Mouse (Mus musculus) liver, postnatal 0 days (tissue): ENCODE data around the gene Inafm2. TPM values are rescaled to one million over a fixed set of nuclear protein-coding genes. Genes with fewer than 3 reads are reported as not detected.

ENCODE experiments used
- ATAC-seq: fragments of 200-750 bp; cut with Nextera tagmentation; 2 replicates; pipeline ENCODE4 v1.8.0; 2017; ENCODE audit warnings: mild to moderate bottlenecking, moderate library complexity
- DNase-seq: peaks from one replicate; pipeline ENCODE4 v3.0.0-alpha.2; 2016
- H3K27ac ChIP-seq: fragments of 300-500 bp; sonication (generic); 2 replicates; pipeline ENCODE4 v1.5.1; 2014; ENCODE audit warnings: antibody characterized with exemption, moderate library complexity, mild to moderate bottlenecking, low read depth
- H3K27me3 ChIP-seq: fragments of 300-500 bp; sonication (generic); 2 replicates; pipeline ENCODE4 v1.6.1; 2014; ENCODE audit warnings: low read length, control low read depth, mixed read lengths; ENCODE audit not compliant: insufficient read depth
- H3K36me3 ChIP-seq: fragments of 300-500 bp; sonication (generic); replicated peaks from 2 replicates; pipeline ENCODE4 v1.6.1; 2014; ENCODE audit warnings: mild to moderate bottlenecking, control low read depth, low read length, moderate library complexity, mixed read lengths; ENCODE audit not compliant: insufficient read depth
- H3K4me1 ChIP-seq: fragments of 300-500 bp; sonication (generic); 2 replicates; pipeline ENCODE4 v1.6.1; 2014; ENCODE audit warnings: antibody characterized with exemption, mild to moderate bottlenecking, control low read depth; ENCODE audit not compliant: insufficient read depth
- H3K4me2 ChIP-seq: fragments of 300-500 bp; sonication (generic); 2 replicates; pipeline ENCODE4 v1.6.1; 2014; ENCODE audit warnings: low read depth, mild to moderate bottlenecking, low read length, moderate library complexity, mixed read lengths
- H3K4me3 ChIP-seq: fragments of 300-500 bp; sonication (generic); 2 replicates; pipeline ENCODE4 v1.5.1; 2014; ENCODE audit warnings: low read depth, low read length
- H3K9ac ChIP-seq: fragments of 300-500 bp; sonication (generic); replicated peaks from 2 replicates; pipeline ENCODE4 v1.6.1; 2014; ENCODE audit warnings: mild to moderate bottlenecking, moderate library complexity
- H3K9me3 ChIP-seq: fragments of 300-500 bp; sonication (generic); 2 replicates; pipeline ENCODE4 v1.6.1; 2016; ENCODE audit warnings: mild to moderate bottlenecking, control low read depth, low read length, mixed read lengths
- CTCF ChIP-seq: sonication (generic); IDR thresholded peaks from 2 replicates; pipeline ENCODE4 v1.5.1; 2016; ENCODE audit warnings: antibody characterized with exemption, low read depth
- EP300 ChIP-seq: IDR thresholded peaks from 2 replicates; pipeline ENCODE4 v1.6.1; 2016; ENCODE audit warnings: antibody characterized with exemption, low read depth, mild to moderate bottlenecking
- WGBS: fragments of 180-500 bp; shearing (Covaris S2); extraction: QIAGEN DNeasy Blood & Tissue Kit; methylation state at CpG from one replicate; pipeline ENCODE4 v1.1.7; 2014; ENCODE audit not compliant: insufficient replicate concordance; 5-methylcytosine and 5-hydroxymethylcytosine counted together
- polyA plus RNA-seq: library from polyadenylated mRNA; unstranded; fragments of >200 nt; fragmentation: Nextera tagmentation; extraction: Ambion mirVana; gene quantifications from 2 replicates; pipeline ENCODE4 v1.2.1, GENCODE M21; 2015

Gene Inafm2
- polyA plus RNA-seq, 1 experiment from 2014 or later = 14.7 TPM

DNA sequence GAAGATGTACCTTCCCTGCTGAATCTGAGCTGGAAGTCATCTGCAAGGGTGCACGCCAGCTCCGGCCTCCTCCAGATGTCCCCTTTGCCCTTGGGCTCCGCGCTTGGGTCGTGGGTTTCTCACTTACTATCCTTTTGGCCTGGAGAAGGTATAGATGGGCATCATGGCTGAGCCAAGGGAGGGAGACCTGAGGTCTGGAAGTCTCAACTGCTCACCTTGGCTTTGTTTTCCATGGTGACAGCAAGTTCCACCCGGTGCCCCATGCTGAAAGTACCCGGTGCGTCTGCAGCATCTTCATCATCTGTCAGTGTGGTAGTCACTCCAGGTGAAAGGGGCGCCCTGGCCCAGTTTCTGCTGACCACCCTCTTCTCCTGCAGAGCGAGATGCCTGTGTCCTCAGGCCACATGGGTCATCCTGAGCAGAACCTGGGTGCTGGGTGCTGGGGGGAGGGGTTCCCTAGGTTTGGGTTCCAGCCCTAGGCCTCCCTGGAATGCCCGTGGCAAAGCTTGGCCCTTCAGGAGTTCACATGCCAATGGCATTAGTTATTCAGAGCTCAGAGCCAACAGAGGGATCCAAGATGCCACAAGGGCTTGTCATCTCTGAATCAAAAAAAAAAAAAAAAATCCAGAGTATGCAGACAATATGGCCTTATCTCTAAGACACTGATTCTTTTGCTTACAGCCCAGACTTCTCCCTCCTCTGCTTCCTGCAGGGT, 14.9 kb downstream of the Inafm2 start:
- peaks cover 37% of the 10 kb centered on the region for H3K4me1 ChIP-seq
- no peak for TF ChIP-seq CTCF
- no peak for TF ChIP-seq EP300
- no peak for ATAC-seq
- no peak overlapping the region for H3K27ac ChIP-seq
- 0 out of 2 replicates have a peak overlapping the region, but pooled peaks have one; percentile 75 for H3K4me2 ChIP-seq
- 83% methylated on average over 11 of the region's 11 CpGs for WGBS
- 0 out of 2 replicates have a peak, but pooled peaks cover 14% of the 10 kb centered on the region for H3K27me3 ChIP-seq
- no peaks in the 10 kb centered on the region for H3K9me3 ChIP-seq
- no peak overlapping the region for H3K4me3 ChIP-seq
- H3K9ac ChIP-seq = no peak overlapping the region
- DNase-seq = no peak
- H3K36me3 ChIP-seq = no peaks in the 10 kb centered on the region

DNA sequence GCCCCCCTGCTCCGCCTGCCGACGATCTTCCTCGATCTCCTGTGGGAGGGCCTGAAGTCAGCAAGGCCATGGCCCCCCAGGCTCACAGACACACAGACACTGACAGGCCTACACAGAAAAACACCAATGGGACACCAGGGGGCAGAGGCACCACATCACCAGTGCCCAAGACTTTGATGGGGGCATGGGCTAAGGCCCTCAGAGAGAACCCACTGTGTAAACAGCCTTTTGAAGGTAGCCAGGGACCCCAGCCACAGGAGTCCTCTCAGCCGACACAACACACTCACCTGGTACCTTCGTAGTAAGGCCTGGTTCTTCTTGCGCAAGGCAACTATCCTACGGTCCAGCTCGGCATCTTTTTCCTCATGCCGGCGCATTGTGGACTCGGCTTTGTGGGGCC, 15.8 kb downstream of the Inafm2 start:
- H3K36me3 ChIP-seq = no peaks in the 10 kb centered on the region
- peak; percentile 49 for TF ChIP-seq CTCF
- TF ChIP-seq EP300 = no peak
- H3K9ac ChIP-seq = no peak overlapping the region
- peak overlapping the region; percentile 32; the same call in 1 of the 2 replicates for H3K4me3 ChIP-seq
- 0 out of 2 replicates have a peak, but pooled peaks cover 14% of the 10 kb centered on the region for H3K27me3 ChIP-seq
- peaks cover 37% of the 10 kb centered on the region for H3K4me1 ChIP-seq
- H3K4me2 ChIP-seq = peak overlapping the region; percentile 75
- no peak overlapping the region for H3K27ac ChIP-seq
- no peaks in the 10 kb centered on the region for H3K9me3 ChIP-seq
- ATAC-seq = no peak
- 85% methylated on average over 12 of the region's 12 CpGs for WGBS
- no peak for DNase-seq

DNA sequence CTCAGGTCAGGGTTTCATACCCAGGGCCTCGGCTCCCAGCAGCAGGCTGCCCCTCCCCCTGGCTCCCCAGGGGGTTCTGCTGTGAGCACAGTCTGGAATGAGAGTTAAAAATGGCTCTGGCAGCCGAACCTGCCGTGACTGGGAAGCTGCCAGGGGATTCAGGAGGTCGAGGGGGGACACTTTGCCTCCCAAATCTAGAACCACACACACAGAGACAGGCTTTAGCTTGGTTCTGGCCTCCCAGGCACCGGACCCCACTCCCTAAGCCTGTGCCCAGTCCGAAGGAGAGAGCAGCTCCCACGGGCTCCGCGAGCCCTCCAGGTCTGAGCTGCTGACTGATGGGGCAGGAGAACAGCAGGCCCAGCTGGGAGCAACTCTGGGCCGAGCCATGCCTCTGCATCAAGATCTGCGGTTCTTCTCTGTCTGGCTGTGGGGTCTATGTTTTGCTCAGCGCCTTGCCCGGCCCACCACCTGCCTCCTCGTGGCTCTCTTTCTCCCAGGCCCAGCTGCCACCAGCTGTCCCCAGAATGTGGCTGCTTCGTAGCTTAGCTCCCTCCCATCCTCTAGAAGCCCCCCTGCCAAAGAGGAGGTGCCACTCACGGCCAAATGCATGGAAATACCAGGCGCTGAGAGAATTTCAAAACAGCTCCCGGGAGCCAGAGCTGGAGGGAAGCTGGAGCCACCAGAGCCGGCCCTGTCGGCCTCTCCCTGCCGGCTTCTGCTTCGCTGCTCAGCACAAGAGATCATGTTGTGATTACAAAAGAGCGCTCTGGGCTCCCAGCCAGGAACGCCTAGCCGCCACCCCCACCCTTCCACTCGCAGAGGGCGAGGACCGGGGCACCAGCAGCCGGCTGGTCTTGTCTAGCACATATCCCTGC, 16.6 kb downstream of the Inafm2 start, which contains the start of gene Ccdc9b:
Ccdc9b (minus strand) TSS at position 756 of the 878 bp plus-strand sequence.
- H3K9ac ChIP-seq = peak within 1 kb of the TSS; percentile 60
- peak; percentile 88 for ATAC-seq
- peak; percentile 94 for DNase-seq
- H3K4me3 ChIP-seq = peak within 1 kb of the TSS; percentile 32
- H3K36me3 ChIP-seq = no peaks in the 10 kb centered on the region
- no peaks in the 10 kb centered on the region for H3K9me3 ChIP-seq
- 0 out of 2 replicates have a peak, but pooled peaks cover 14% of the 10 kb centered on the region for H3K27me3 ChIP-seq
- peak within 1 kb of the TSS; percentile 75 for H3K4me2 ChIP-seq
- TF ChIP-seq EP300 (no peak; the same call in 1 of the 2 replicates), CTCF (no peak)
- peaks cover 37% of the 10 kb centered on the region for H3K4me1 ChIP-seq
- peak within 1 kb of the TSS; percentile 77 for H3K27ac ChIP-seq
- WGBS = 25% methylated on average over 29 of the region's 29 CpGs

DNA sequence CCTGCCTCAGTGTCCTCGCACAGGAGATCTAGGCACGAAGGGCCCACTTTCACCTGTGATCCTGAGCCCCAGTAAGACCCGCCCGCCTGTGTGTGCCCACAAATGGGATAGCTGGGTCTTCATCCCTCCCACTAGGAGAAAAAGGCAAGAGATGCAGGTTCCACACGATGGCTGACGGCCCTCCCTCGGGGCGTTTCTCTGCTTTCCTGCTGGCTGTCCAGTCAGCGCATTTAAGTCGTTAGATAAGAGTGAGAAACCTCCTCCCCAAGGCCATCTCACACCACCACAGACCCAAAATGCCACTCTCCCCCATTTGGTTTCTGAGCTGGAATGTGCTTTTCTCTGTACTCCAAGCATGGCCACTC, 17.2 kb downstream of the Inafm2 start:
- no peak for DNase-seq
- Histone ChIP-seq H3K27me3 (0 out of 2 replicates have a peak, but pooled peaks cover 14% of the 10 kb centered on the region), H3K4me3 (peak overlapping the region; percentile 32), H3K27ac (peak overlapping the region; percentile 77), H3K36me3 (no peaks in the 10 kb centered on the region), H3K4me2 (peak overlapping the region; percentile 75), H3K9me3 (no peaks in the 10 kb centered on the region), H3K9ac (peak overlapping the region; percentile 60), H3K4me1 (peaks cover 37% of the 10 kb centered on the region)
- WGBS = 18% methylated on average over 10 of the region's 10 CpGs
- ATAC-seq = peak; percentile 65
- TF ChIP-seq CTCF = no peak
- no peak for TF ChIP-seq EP300

DNA sequence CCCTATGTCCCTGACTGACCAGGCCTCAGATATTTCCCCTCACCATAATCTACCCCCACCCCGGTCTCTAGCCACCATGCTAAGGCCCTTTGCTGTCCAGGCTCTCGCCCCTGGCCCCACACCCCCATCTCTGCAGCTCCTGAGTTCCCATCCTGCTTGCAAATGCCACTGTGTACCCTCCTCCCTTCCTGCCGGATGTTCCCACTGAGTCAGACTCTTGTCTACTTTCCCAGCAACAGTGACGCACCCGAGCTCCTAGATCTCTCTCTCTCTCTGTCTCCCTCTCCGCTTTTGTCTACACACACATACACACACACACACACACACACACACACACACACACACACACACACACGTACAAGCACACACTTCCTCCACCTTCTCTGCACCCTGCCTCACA, 17.9 kb downstream of the Inafm2 start:
- Histone ChIP-seq H3K9ac (no peak overlapping the region), H3K27ac (peak overlapping the region; percentile 77), H3K4me3 (no peak overlapping the region), H3K36me3 (no peaks in the 10 kb centered on the region), H3K9me3 (no peaks in the 10 kb centered on the region), H3K4me2 (no peak overlapping the region), H3K27me3 (0 out of 2 replicates have a peak, but pooled peaks cover 14% of the 10 kb centered on the region), H3K4me1 (peaks cover 37% of the 10 kb centered on the region)
- no peak for DNase-seq
- WGBS = 64% methylated on average over 7 of the region's 7 CpGs
- TF ChIP-seq EP300 (no peak), CTCF (no peak)
- no peak for ATAC-seq
